Mouse (Mus musculus): ENCODE measurements around the gene Hmgb1.

DNA sequence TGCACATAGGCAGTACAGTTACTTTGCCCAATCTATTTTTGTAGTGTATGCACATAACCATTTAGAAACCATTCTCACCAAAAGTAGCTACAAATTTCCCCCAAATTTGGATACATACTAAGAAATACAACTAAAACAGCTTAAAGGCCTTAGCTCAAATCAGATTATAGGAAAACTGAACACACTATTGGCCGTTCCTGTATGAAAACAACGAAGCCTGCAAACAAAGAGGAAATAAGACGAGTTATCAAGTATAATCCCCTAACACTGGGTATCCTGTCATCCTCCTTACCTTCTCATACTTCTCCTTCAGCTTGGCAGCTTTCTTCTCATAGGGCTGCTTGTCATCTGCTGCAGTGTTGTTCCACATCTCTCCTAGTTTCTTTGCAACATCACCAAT is 134.9 kb downstream of the Hmgb1 start:
- TF ChIP-seq CTCF (IDR thresholded peaks at IDR 0.05; ENCODE audit: low read depth, low read length) = no peak
- TF ChIP-seq POLR2A (IDR thresholded peaks at IDR 0.05; ENCODE audit: extremely low read depth, insufficient read depth, low read length) = no peak
